Comparison of ENCODE assay signal across 9 mouse cellular contexts in genomic region chr5:125055901-125056300, GRCm38 (mm10). TPM values are rescaled to one million over a fixed set of nuclear protein-coding genes. Genes with fewer than 3 reads are reported as not detected.
A peak's percentile ranks its signal among the peaks of the same experiment; 100 is the strongest.
DNase-seq lines count a peak whose midpoint lies in the region; ATAC-seq lines count a peak whose summit lies in the region.
"Had no signal": no experiment of that assay in that cellular context is flagged by ENCODE, and none has a peak within 500 bp of the region (broad histone marks: within the 10 kb centered on the region; RNA-seq: fewer than 3 reads in every experiment).

No protein-coding gene starts in this region.

- WGBS in hindbrain, embryonic 12.5 days: 43% methylated on average over 8 of the region's 8 CpGs
- WGBS in hindbrain, embryonic 14.5 days: 52% methylated on average over 8 of the region's 8 CpGs
- WGBS in neural tube, embryonic 14.5 days: 31% methylated on average over 8 of the region's 8 CpGs

- H3K4me2 ChIP-seq in hindbrain, embryonic 12.5 days (replicated peaks): 0 out of 2 replicates have a peak overlapping the region, but pooled peaks have one; percentile 8
- no peak overlapping the region for H3K4me2 ChIP-seq in hindbrain, embryonic 14.5 days (replicated peaks)
- peak overlapping the region; percentile 24; the same call in 1 of the 2 replicates for H3K4me2 ChIP-seq in neural tube, embryonic 14.5 days (ENCODE audit: low read depth, low read length)

- H3K36me3 ChIP-seq in hindbrain, embryonic 12.5 days: peaks cover 39% of the 10 kb centered on the region
- peaks cover 24% of the 10 kb centered on the region for H3K36me3 ChIP-seq in hindbrain, embryonic 14.5 days (replicated peaks; ENCODE audit: control insufficient read depth, insufficient read depth)
- no peaks in the 10 kb centered on the region; the same call in 1 of the 2 replicates for H3K36me3 ChIP-seq in neural tube, embryonic 14.5 days (ENCODE audit: control insufficient read depth, insufficient read depth, low read length)

- H3K4me3 ChIP-seq in hindbrain, embryonic 12.5 days: no peak overlapping the region
- H3K4me3 ChIP-seq in hindbrain, embryonic 14.5 days (replicated peaks; ENCODE audit: low read length): no peak overlapping the region
- H3K4me3 ChIP-seq in neural tube, embryonic 14.5 days (ENCODE audit: low read depth, low read length): no peak overlapping the region

- intact Hi-C loops in left cerebral cortex, postnatal 36 days (cut with DNase I): loop anchor here (5.0 kb wide), 2 partner anchors 121 to 211 kb away; partner anchors contain the start of gene Ncor2

- ATAC-seq in hindbrain, embryonic 12.5 days (ENCODE audit: low FRiP score): no peak
- no peak for ATAC-seq in hindbrain, embryonic 14.5 days (ENCODE audit: low FRiP score)
- peak; percentile 30 for ATAC-seq in common myeloid progenitor, adult 5-6 weeks (replicated peaks; ENCODE audit: low read depth, poor library complexity, severe bottlenecking)
- ATAC-seq in hematopoietic stem cell, adult 5-6 weeks (replicated peaks in 1 of 2; ENCODE audit: insufficient read depth in 1 of 2, low FRiP score in 2 of 2, low TSS enrichment in 1 of 2, low read depth in 1 of 2, poor library complexity in 2 of 2, severe bottlenecking in 2 of 2): peak; percentile 29 to 36; a peak in 3 of 4 replicates
- ATAC-seq in neural tube, embryonic 14.5 days (ENCODE audit: low read depth): no peak

- DNase-seq in hindbrain, embryonic 14.5 days (ENCODE audit: low spot score): no peak
- DNase-seq in right cerebral cortex, postnatal 25 days: no peak
- no peak for DNase-seq in urinary bladder, postnatal 25 days (ENCODE audit: low spot score)
- DNase-seq in left cerebral cortex, postnatal 36 days (ENCODE audit: low spot score in 2 of 2): no peak
- DNase-seq: cerebellum, postnatal 36 days had no signal

- H3K27ac ChIP-seq in hindbrain, embryonic 12.5 days: peak overlapping the region; percentile 30; the same call in 1 of the 2 replicates
- H3K27ac ChIP-seq in hindbrain, embryonic 14.5 days: no peak overlapping the region
- no peak overlapping the region for H3K27ac ChIP-seq in neural tube, embryonic 14.5 days (ENCODE audit: low read depth, low read length)

- 0 out of 2 replicates have a peak, but pooled peaks cover 5% of the 10 kb centered on the region for H3K27me3 ChIP-seq in hindbrain, embryonic 12.5 days
- no peaks in the 10 kb centered on the region for H3K27me3 ChIP-seq in hindbrain, embryonic 14.5 days (ENCODE audit: control insufficient read depth, insufficient read depth, low read length)
- H3K27me3 ChIP-seq in neural tube, embryonic 14.5 days (ENCODE audit: control insufficient read depth, insufficient read depth, low read length): no peaks in the 10 kb centered on the region

- peaks cover 68% of the 10 kb centered on the region for H3K4me1 ChIP-seq in hindbrain, embryonic 12.5 days
- peaks cover 37% of the 10 kb centered on the region for H3K4me1 ChIP-seq in hindbrain, embryonic 14.5 days (replicated peaks; ENCODE audit: control insufficient read depth, insufficient read depth, low read length)
- peaks cover 43% of the 10 kb centered on the region for H3K4me1 ChIP-seq in neural tube, embryonic 14.5 days (ENCODE audit: control insufficient read depth, insufficient read depth, low read length)

- no peak overlapping the region for H3K9ac ChIP-seq in hindbrain, embryonic 12.5 days
- H3K9ac ChIP-seq in hindbrain, embryonic 14.5 days: no peak overlapping the region
- H3K9ac ChIP-seq in neural tube, embryonic 14.5 days (replicated peaks; ENCODE audit: low read depth, low read length): no peak overlapping the region

- H3K9me3 ChIP-seq in hindbrain, embryonic 12.5 days (replicated peaks): no peaks in the 10 kb centered on the region
- no peaks in the 10 kb centered on the region for H3K9me3 ChIP-seq in hindbrain, embryonic 14.5 days (ENCODE audit: control insufficient read depth, low read length)
- no peaks in the 10 kb centered on the region for H3K9me3 ChIP-seq in neural tube, embryonic 14.5 days (ENCODE audit: control insufficient read depth, low read length)

RNA-seq across cellular contexts. Expression of gene Rflna, which starts 52.9 kb away (rescaled TPM):
- polyA plus RNA-seq in hindbrain, embryonic 12.5 days (2016; fragmentation: Nextera tagmentation; extraction: Ambion mirVana): 25.0 and 34.1 TPM in 2 replicates
- 5.8 and 6.4 TPM in 2 replicates for polyA plus RNA-seq in hindbrain, embryonic 14.5 days (2014; fragmentation: Nextera tagmentation; extraction: Ambion mirVana)
- not detected in 2 replicates for total RNA-seq in common myeloid progenitor, adult 5-6 weeks (2017)
- not detected in 2 replicates for total RNA-seq in hematopoietic stem cell, adult 5-6 weeks (2017)
- polyA plus RNA-seq in neural tube, embryonic 14.5 days (2014; fragmentation: Nextera tagmentation; extraction: Ambion mirVana): 5.6 and 6.4 TPM in 2 replicates
- total RNA-seq in left cerebral cortex, postnatal 36 days (2021): 1 to 10 TPM in 1 of 2 experiments, under 1 TPM in 1; 0.44 to 2.5 TPM

Comparison
In these comparisons a context has a peak if more than half of its experiments do, and no peak if none do; other contexts are left out.
1. ATAC-seq: peak in common myeloid progenitor, adult 5-6 weeks (single experiment) and hematopoietic stem cell, adult 5-6 weeks (2 of 2); none in hindbrain, embryonic 12.5 days (single experiment), hindbrain, embryonic 14.5 days (single experiment) and neural tube, embryonic 14.5 days (single experiment).